ENCODE assay signal across 9 mouse cellular contexts in genomic region chr7:142385742-142386403, GRCm38 (mm10). TPM values are rescaled to one million over a fixed set of nuclear protein-coding genes. Genes with fewer than 3 reads are reported as not detected.
A peak's percentile ranks its signal among the peaks of the same experiment; 100 is the strongest.
DNase-seq lines count a peak whose midpoint lies in the region; ATAC-seq and TF ChIP-seq lines count a peak whose summit lies in the region.
"Had no signal": no experiment of that assay in that cellular context is flagged by ENCODE, and none has a peak within 500 bp of the region (broad histone marks: within the 10 kb centered on the region; RNA-seq: fewer than 3 reads in every experiment).

No protein-coding gene starts in this region.

- no peaks in the 10 kb centered on the region for H3K9me3 ChIP-seq in ES-Bruce4 (replicated peaks; ENCODE audit: control insufficient read depth, insufficient read depth, low read length, poor library complexity, severe bottlenecking)
- H3K9me3 ChIP-seq in forebrain, embryonic 14.5 days (replicated peaks; ENCODE audit: control insufficient read depth, low read length) = no peaks in the 10 kb centered on the region
- H3K9me3 ChIP-seq in liver, embryonic 14.5 days (ENCODE audit: control insufficient read depth, low read length) = no peaks in the 10 kb centered on the region

- peaks cover 2% of the 10 kb centered on the region for H3K79me2 ChIP-seq in heart, adult 2 months (replicated peaks; ENCODE audit: control insufficient read depth, insufficient read depth, low read length)

- H3K27ac ChIP-seq in heart, adult 2 months = peak overlapping the region; percentile 97
- no peak overlapping the region for H3K27ac ChIP-seq in ES-Bruce4 (ENCODE audit: insufficient read depth, low read length)
- H3K27ac ChIP-seq in forebrain, embryonic 14.5 days (ENCODE audit: low read depth, low read length) = no peak overlapping the region
- H3K27ac ChIP-seq in liver, embryonic 14.5 days = peak overlapping the region; percentile 29

- H3K9ac ChIP-seq in heart, adult 2 months (ENCODE audit: low read depth, low read length) = peak overlapping the region; percentile 91
- peak overlapping the region; percentile 79 for H3K9ac ChIP-seq in ES-Bruce4 (ENCODE audit: low read depth, poor library complexity, severe bottlenecking)
- H3K9ac ChIP-seq in forebrain, embryonic 14.5 days (ENCODE audit: low read length) = peak overlapping the region; percentile 90; the same call in 1 of the 2 replicates
- H3K9ac ChIP-seq in liver, embryonic 14.5 days (replicated peaks) = peak overlapping the region; percentile 68

- no peak for TF ChIP-seq CTCF in heart, adult 2 months (IDR thresholded peaks at IDR 0.05)
- TF ChIP-seq CTCF in ES-Bruce4 (IDR thresholded peaks at IDR 0.05; ENCODE audit: low read depth, low read length) = no peak
- TF ChIP-seq CTCF in liver, embryonic 14.5 days (IDR thresholded peaks at IDR 0.05; ENCODE audit: low read depth) = no peak

- no peak for TF ChIP-seq POLR2A in heart, adult 2 months (IDR thresholded peaks at IDR 0.05; ENCODE audit: insufficient read depth, low read depth, low read length)
- TF ChIP-seq POLR2A in ES-Bruce4 (IDR thresholded peaks at IDR 0.05; ENCODE audit: insufficient read depth, low read length) = no peak

- ATAC-seq in forebrain, embryonic 14.5 days = no peak
- ATAC-seq in liver, embryonic 14.5 days (ENCODE audit: insufficient read depth) = no peak
- ATAC-seq in monocyte, adult 5-6 weeks (replicated peaks; ENCODE audit: insufficient number of reproducible peaks, low FRiP score, low TSS enrichment, poor library complexity, severe bottlenecking) = no peak

- intact Hi-C loops in heart, adult 2 months (cut with DNase I) = loop anchor here (5.0 kb wide), 2 partner anchors 36 to 54 kb away; no protein-coding TSS in a partner anchor
- intact Hi-C loops in heart, postnatal 10 days (cut with DNase I) = no loop called here

- 71% methylated on average over 3 of the region's 3 CpGs for WGBS in heart, adult 2 months
- WGBS in forebrain, embryonic 14.5 days = 92% methylated on average over 3 of the region's 3 CpGs
- WGBS in liver, embryonic 14.5 days (ENCODE audit: insufficient replicate concordance) = 77% methylated on average over 3 of the region's 3 CpGs

- H3K36me3 ChIP-seq in heart, adult 2 months (ENCODE audit: control insufficient read depth, insufficient read depth, low read length) = peaks cover 5% of the 10 kb centered on the region; the same call in 1 of the 2 replicates
- H3K36me3 ChIP-seq in ES-Bruce4 (ENCODE audit: control insufficient read depth, insufficient read depth, low read length, poor library complexity, severe bottlenecking) = peaks cover 37% of the 10 kb centered on the region
- H3K36me3 ChIP-seq in forebrain, embryonic 14.5 days (ENCODE audit: control insufficient read depth, insufficient read depth, low read length) = peaks cover 45% of the 10 kb centered on the region
- peaks cover 48% of the 10 kb centered on the region for H3K36me3 ChIP-seq in liver, embryonic 14.5 days (replicated peaks; ENCODE audit: control insufficient read depth, insufficient read depth, low read depth)

- peak overlapping the region; percentile 83 for H3K4me2 ChIP-seq in forebrain, embryonic 14.5 days (ENCODE audit: low read length)
- peak overlapping the region; percentile 95 for H3K4me2 ChIP-seq in liver, embryonic 14.5 days (ENCODE audit: low read depth)

- H3K4me1 ChIP-seq in heart, adult 2 months (ENCODE audit: control insufficient read depth, insufficient read depth, low read length) = peaks cover 12% of the 10 kb centered on the region
- no peaks in the 10 kb centered on the region for H3K4me1 ChIP-seq in ES-Bruce4 (ENCODE audit: control insufficient read depth, insufficient read depth, low read length)
- peaks cover 13% of the 10 kb centered on the region for H3K4me1 ChIP-seq in forebrain, embryonic 14.5 days (ENCODE audit: control insufficient read depth, insufficient read depth, low read length)
- H3K4me1 ChIP-seq in liver, embryonic 14.5 days (replicated peaks; ENCODE audit: control insufficient read depth in 2 of 2, insufficient read depth in 2 of 2, low read length in 1 of 2) = peaks cover 28 to 46% of the 10 kb centered on the region in 2 experiments

- H3K4me3 ChIP-seq in heart, adult 2 months = peak overlapping the region; percentile 95
- peak overlapping the region; percentile 86 for H3K4me3 ChIP-seq in ES-Bruce4 (ENCODE audit: low read depth, low read length)
- no peak overlapping the region for H3K4me3 ChIP-seq in forebrain, embryonic 14.5 days (ENCODE audit: low read depth, low read length)
- peak overlapping the region; percentile 60 to 85 for H3K4me3 ChIP-seq in liver, embryonic 14.5 days (ENCODE audit: insufficient read depth in 1 of 2, low read depth in 2 of 2, low read length in 2 of 2)

- DNase-seq in heart, adult 2 months = peak in 1 of 2 experiments; percentile 33
- DNase-seq in heart, postnatal 10 days = no peak
- no peak for DNase-seq in forebrain, embryonic 14.5 days (ENCODE audit: low spot score)
- DNase-seq in liver, embryonic 14.5 days (ENCODE audit: low read depth in 3 of 3, low spot score in 3 of 3) = no peak
- DNase-seq in right cerebral cortex, postnatal 36 days (ENCODE audit: low spot score in 2 of 2) = no peak
- DNase-seq in adrenal gland, postnatal 10 days = no peak

- H3K27me3 ChIP-seq in heart, adult 2 months (ENCODE audit: control insufficient read depth, insufficient read depth, low read length) = no peaks in the 10 kb centered on the region
- H3K27me3 ChIP-seq in ES-Bruce4 (ENCODE audit: control insufficient read depth, insufficient read depth, low read length, poor library complexity, severe bottlenecking) = no peaks in the 10 kb centered on the region
- H3K27me3 ChIP-seq in forebrain, embryonic 14.5 days (replicated peaks; ENCODE audit: control insufficient read depth, insufficient read depth, low read length) = no peaks in the 10 kb centered on the region
- no peaks in the 10 kb centered on the region for H3K27me3 ChIP-seq in liver, embryonic 14.5 days (ENCODE audit: control insufficient read depth, insufficient read depth, low read length)
- H3K27me3 ChIP-seq: CH12.LX had no signal

- TF ChIP-seq EP300 in heart, adult 2 months (IDR thresholded peaks at IDR 0.05; ENCODE audit: insufficient read depth, low read depth, low read length) = 0 out of 2 replicates have a peak, but pooled peaks have one; percentile 21
- no peak for TF ChIP-seq EP300 in ES-Bruce4 (IDR thresholded peaks at IDR 0.05; ENCODE audit: insufficient read depth, low read depth, low read length)
- no peak for TF ChIP-seq EP300 in liver, embryonic 14.5 days (IDR thresholded peaks at IDR 0.05; ENCODE audit: low read depth)

RNA-seq across cellular contexts. Expression of gene Ctsd, which starts 2.0 kb away (rescaled TPM):
- 100 to 1,000 TPM; 883 to 991 TPM for total RNA-seq in heart, adult 2 months (2021)
- polyA plus RNA-seq in heart, adult 2 months (2012; rRNA removed) = 1,120 and 1,462 TPM in 2 replicates
- total RNA-seq in heart, postnatal 10 days (2021) = 100 to 1,000 TPM; 501 to 525 TPM
- 248 and 256 TPM in 2 replicates for polyA plus RNA-seq in ES-Bruce4 (2011; ENCODE audit: insufficient read depth, insufficient read length, low read depth, missing spikeins)
- 261 and 263 TPM in 2 replicates for polyA plus RNA-seq in forebrain, embryonic 14.5 days (2014; fragmentation: Nextera tagmentation; extraction: Ambion mirVana)
- 180 and 209 TPM in 2 replicates for polyA plus RNA-seq in liver, embryonic 14.5 days (2012; rRNA removed)
- polyA plus RNA-seq in liver, embryonic 14.5 days (2014; fragmentation: Nextera tagmentation; extraction: Ambion mirVana) = 324 and 349 TPM in 2 replicates
- total RNA-seq in adrenal gland, postnatal 10 days (2021) = 100 to 1,000 TPM; 603 to 610 TPM
- total RNA-seq in monocyte, adult 5-6 weeks (2017) = 304 to 518 TPM (median 326 TPM) in 3 replicates

RNA-seq across cellular contexts. Expression of gene Gm49369, which starts 3.4 kb away (rescaled TPM):
- 1 to 10 TPM; 3.5 to 4.9 TPM for total RNA-seq in heart, adult 2 months (2021)
- polyA plus RNA-seq in heart, adult 2 months (2012; rRNA removed) = 0.23 TPM in 1 of 2 replicates, not detected in the other
- 1 to 10 TPM; 1.7 to 5.1 TPM for total RNA-seq in heart, postnatal 10 days (2021)
- polyA plus RNA-seq in ES-Bruce4 (2011; ENCODE audit: insufficient read depth, insufficient read length, low read depth, missing spikeins) = not detected in 2 replicates
- polyA plus RNA-seq in forebrain, embryonic 14.5 days (2014; fragmentation: Nextera tagmentation; extraction: Ambion mirVana) = not detected in 2 replicates
- polyA plus RNA-seq in liver, embryonic 14.5 days (2012; rRNA removed) = 0.66 TPM in 1 of 2 replicates, not detected in the other
- polyA plus RNA-seq in liver, embryonic 14.5 days (2014; fragmentation: Nextera tagmentation; extraction: Ambion mirVana) = 0.29 TPM in 1 of 2 replicates, not detected in the other
- 1 to 10 TPM in 1 of 2 experiments, under 1 TPM in 1; 0.73 to 3.7 TPM for total RNA-seq in adrenal gland, postnatal 10 days (2021)
- total RNA-seq in monocyte, adult 5-6 weeks (2017) = 242 to 452 TPM (median 290 TPM) in 3 replicates

RNA-seq across cellular contexts. Expression of gene Ifitm10, which starts 12.3 kb away (rescaled TPM):
- total RNA-seq in heart, adult 2 months (2021) = 1 to 10 TPM; 2.2 to 3.6 TPM
- 4.9 and 6.4 TPM in 2 replicates for polyA plus RNA-seq in heart, adult 2 months (2012; rRNA removed)
- total RNA-seq in heart, postnatal 10 days (2021) = 1 to 10 TPM; 1.0 to 1.1 TPM
- 0.90 TPM in 1 of 2 replicates, not detected in the other for polyA plus RNA-seq in ES-Bruce4 (2011; ENCODE audit: insufficient read depth, insufficient read length, low read depth, missing spikeins)
- 1.9 and 3.4 TPM in 2 replicates for polyA plus RNA-seq in forebrain, embryonic 14.5 days (2014; fragmentation: Nextera tagmentation; extraction: Ambion mirVana)
- polyA plus RNA-seq in liver, embryonic 14.5 days (2012; rRNA removed) = 0.87 and 1.1 TPM in 2 replicates
- polyA plus RNA-seq in liver, embryonic 14.5 days (2014; fragmentation: Nextera tagmentation; extraction: Ambion mirVana) = 1.0 and 1.3 TPM in 2 replicates
- 1 to 10 TPM; 3.5 to 3.6 TPM for total RNA-seq in adrenal gland, postnatal 10 days (2021)
- 10.2 to 46.5 TPM (median 13.9 TPM) in 3 replicates for total RNA-seq in monocyte, adult 5-6 weeks (2017)
- total RNA-seq: CH12.LX had no signal

RNA-seq across cellular contexts. Expression of gene Syt8, which starts 48.8 kb away (rescaled TPM):
- not detected for total RNA-seq in heart, adult 2 months (2021)
- not detected in 2 replicates for polyA plus RNA-seq in heart, adult 2 months (2012; rRNA removed)
- total RNA-seq in heart, postnatal 10 days (2021) = not detected
- polyA plus RNA-seq in ES-Bruce4 (2011; ENCODE audit: insufficient read depth, insufficient read length, low read depth, missing spikeins) = 0.82 TPM in 1 of 2 replicates, not detected in the other
- not detected in 2 replicates for polyA plus RNA-seq in forebrain, embryonic 14.5 days (2014; fragmentation: Nextera tagmentation; extraction: Ambion mirVana)
- polyA plus RNA-seq in liver, embryonic 14.5 days (2012; rRNA removed) = 0.03 and 0.57 TPM in 2 replicates
- polyA plus RNA-seq in liver, embryonic 14.5 days (2014; fragmentation: Nextera tagmentation; extraction: Ambion mirVana) = not detected in 2 replicates
- not detected for total RNA-seq in adrenal gland, postnatal 10 days (2021)
- total RNA-seq in monocyte, adult 5-6 weeks (2017) = not detected in 3 replicates
- total RNA-seq: CH12.LX had no signal

RNA-seq across cellular contexts. Expression of gene Tnni2, which starts 55.7 kb away (rescaled TPM):
- 1 to 10 TPM; 2.7 to 3.0 TPM for total RNA-seq in heart, adult 2 months (2021)
- 5.9 and 7.5 TPM in 2 replicates for polyA plus RNA-seq in heart, adult 2 months (2012; rRNA removed)
- total RNA-seq in heart, postnatal 10 days (2021) = 1 to 10 TPM; 1.9 to 4.3 TPM
- 2.1 and 4.8 TPM in 2 replicates for polyA plus RNA-seq in ES-Bruce4 (2011; ENCODE audit: insufficient read depth, insufficient read length, low read depth, missing spikeins)
- 0.67 and 0.82 TPM in 2 replicates for polyA plus RNA-seq in forebrain, embryonic 14.5 days (2014; fragmentation: Nextera tagmentation; extraction: Ambion mirVana)
- polyA plus RNA-seq in liver, embryonic 14.5 days (2012; rRNA removed) = 1.7 and 2.1 TPM in 2 replicates
- polyA plus RNA-seq in liver, embryonic 14.5 days (2014; fragmentation: Nextera tagmentation; extraction: Ambion mirVana) = 2.1 and 2.2 TPM in 2 replicates
- 100 to 1,000 TPM; 196 to 793 TPM for total RNA-seq in adrenal gland, postnatal 10 days (2021)
- total RNA-seq in monocyte, adult 5-6 weeks (2017) = 7.5 to 20.6 TPM (median 11.3 TPM) in 3 replicates

Comparison
In these comparisons a context has a peak if more than half of its experiments do, and no peak if none do; other contexts are left out.
1. H3K27ac ChIP-seq: peak in heart, adult 2 months (single experiment) and liver, embryonic 14.5 days (single experiment); none in ES-Bruce4 (single experiment) and forebrain, embryonic 14.5 days (single experiment).
2. RNA of gene Gm49369, which starts 3.4 kb away (total RNA-seq): 242 to 452 TPM in monocyte, adult 5-6 weeks; 1.7 to 5.1 TPM in heart, postnatal 10 days, 3.5 to 4.9 TPM in heart, adult 2 months and 0.73 to 3.7 TPM in adrenal gland, postnatal 10 days; every median in the first group is over 10 times any median in the second.
3. Peak in every context shown above with its lines, with median percentiles within 50 percentile points of each other: H3K9ac ChIP-seq.